Mouse (Mus musculus): ENCODE data around the gene Camk2d. TPM values are rescaled to one million over a fixed set of nuclear protein-coding genes. Genes with fewer than 3 reads are reported as not detected.

Camk2d gene
- total and polyA plus RNA-seq, 3 experiments, result 66.1 to 80.4 (median 77.3) TPM

DNA sequence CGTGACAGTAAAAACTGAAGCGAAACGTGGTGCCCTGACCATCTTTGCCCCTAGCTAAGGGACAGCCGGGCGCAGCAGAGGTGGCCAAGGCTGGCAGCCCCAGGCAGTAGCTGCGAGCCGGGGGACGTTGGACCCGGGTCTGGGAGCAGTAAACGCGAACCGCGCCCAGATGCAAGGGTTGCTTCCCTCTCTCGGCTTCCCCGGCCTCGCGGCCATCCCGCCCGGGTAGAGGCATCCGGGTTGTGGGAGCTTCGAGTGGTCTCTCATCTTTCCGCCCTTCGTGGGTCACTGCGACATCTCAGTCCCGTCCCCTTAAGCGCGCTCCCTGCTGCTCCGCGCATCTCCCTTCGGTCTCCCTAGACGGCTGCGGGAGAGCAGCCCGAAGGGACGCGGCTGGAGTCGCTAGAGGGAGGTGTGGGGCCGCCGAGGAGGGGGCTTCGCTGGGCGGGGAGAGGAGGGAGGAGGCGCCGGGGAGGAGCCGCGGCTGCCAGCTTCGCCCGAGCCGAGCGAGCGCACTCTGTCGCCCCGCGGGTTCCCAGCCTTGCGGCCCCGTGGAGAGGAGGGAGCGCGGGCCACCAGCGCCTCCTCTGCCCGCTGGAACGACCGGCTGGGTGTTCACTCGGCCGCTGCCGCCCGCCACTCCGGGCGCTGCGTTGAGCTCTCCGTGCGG, 524 bp downstream of the Camk2d start (continued):
- TF ChIP-seq CHD1 (IDR thresholded peaks at IDR 0.05; ENCODE audit: low read depth, low read length) (no peak), GABPA (IDR thresholded peaks at IDR 0.05; ENCODE audit: insufficient replicate concordance, low read depth, low read length) (no peak), SIN3A (IDR thresholded peaks at IDR 0.05; ENCODE audit: low read length) (no peak; the same call in 1 of the 2 replicates), TBP (conservative IDR thresholded peaks at IDR 0.05; ENCODE audit: low read depth, low read length) (no peak), ZC3H11A (IDR thresholded peaks at IDR 0.05; ENCODE audit: low read depth, low read length) (no peak), CHD2 (IDR thresholded peaks at IDR 0.05; ENCODE audit: low read length) (no peak), CTCF (conservative IDR thresholded peaks at IDR 0.05 in 1 of 2, IDR thresholded peaks at IDR 0.05 in 1 of 2; ENCODE audit: low read depth in 2 of 2, low read length in 2 of 2) (peak in 1 of 2 experiments; percentile 73; a peak in 2 of 4 replicates), ETS1 (conservative IDR thresholded peaks at IDR 0.05; ENCODE audit: low read depth, low read length) (no peak), USF2 (conservative IDR thresholded peaks at IDR 0.05; ENCODE audit: low read depth, low read length) (no peak), MAX (IDR thresholded peaks at IDR 0.05; ENCODE audit: low read length) (no peak), POLR2AphosphoS2 (IDR thresholded peaks at IDR 0.05; ENCODE audit: low read depth, low read length) (no peak), MXI1 (IDR thresholded peaks at IDR 0.05; ENCODE audit: low read depth, low read length) (no peak; the same call in 1 of the 2 replicates), NELFE (IDR thresholded peaks at IDR 0.05; ENCODE audit: low read depth, low read length) (no peak), UBTF (IDR thresholded peaks at IDR 0.05; ENCODE audit: low read depth, low read length) (peak; percentile 97), PAX5 (IDR thresholded peaks at IDR 0.05; ENCODE audit: low read length) (no peak)

DNA sequence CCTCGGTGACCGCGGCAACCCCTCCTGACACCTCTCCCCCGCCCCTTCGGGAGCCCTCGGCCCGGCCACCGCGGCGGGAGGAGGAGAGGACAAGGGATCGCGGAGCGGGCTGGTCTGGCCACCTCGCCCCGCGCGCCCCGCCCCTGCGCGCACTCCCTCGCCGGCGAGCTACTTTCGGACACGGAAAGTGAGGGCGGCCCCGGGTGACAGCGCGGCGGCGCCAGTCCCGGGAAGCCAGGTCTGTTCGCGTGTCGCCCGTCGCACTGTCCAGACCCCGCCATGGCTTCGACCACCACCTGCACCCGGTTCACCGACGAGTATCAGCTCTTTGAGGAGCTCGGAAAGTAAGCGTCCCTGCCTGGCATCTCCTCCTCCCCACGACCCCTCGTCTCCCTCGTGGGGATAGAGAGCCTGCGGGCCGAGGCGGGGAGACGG, 1.1 kb downstream of the Camk2d start:
- H3K9ac ChIP-seq (ENCODE audit: insufficient read depth, low read depth), result peak overlapping the region; percentile 86
- in situ Hi-C loops (cut with MboI; ENCODE audit: low pct_ligation_motif_present, low pct_unique_long_range_greater_than_20kb, low sequenced_read_pairs), result loop anchor here (5.0 to 10.0 kb wide), 2 partner anchors 65 to 178 kb away; no protein-coding TSS in a partner anchor
- TF ChIP-seq ZC3H11A (IDR thresholded peaks at IDR 0.05; ENCODE audit: low read depth, low read length) (no peak), IRF4 (IDR thresholded peaks at IDR 0.05; ENCODE audit: low read depth, low read length) (peak; percentile 26), ZKSCAN1 (IDR thresholded peaks at IDR 0.05; ENCODE audit: borderline replicate concordance, low read depth, low read length) (no peak), POLR2AphosphoS2 (IDR thresholded peaks at IDR 0.05; ENCODE audit: low read depth, low read length) (no peak), SIN3A (IDR thresholded peaks at IDR 0.05; ENCODE audit: low read length) (no peak), MXI1 (IDR thresholded peaks at IDR 0.05; ENCODE audit: low read depth, low read length) (peak; percentile 51; the same call in 1 of the 2 replicates), CHD2 (IDR thresholded peaks at IDR 0.05; ENCODE audit: low read length) (no peak), CHD1 (IDR thresholded peaks at IDR 0.05; ENCODE audit: low read depth, low read length) (0 out of 2 replicates have a peak, but pooled peaks have one; percentile 20), USF1 (IDR thresholded peaks at IDR 0.05; ENCODE audit: low read depth, low read length) (no peak), ZMIZ1 (IDR thresholded peaks at IDR 0.05; ENCODE audit: low read depth, low read length) (no peak), TBP (conservative IDR thresholded peaks at IDR 0.05; ENCODE audit: low read depth, low read length) (no peak)
- H3K79me2 ChIP-seq (replicated peaks; ENCODE audit: control insufficient read depth, extremely low read depth, insufficient read depth, poor library complexity, severe bottlenecking), result peaks cover 40% of the 10 kb centered on the region
- H3K36me3 ChIP-seq (replicated peaks in 1 of 2; ENCODE audit: control insufficient read depth in 1 of 2, insufficient read depth in 1 of 2, low read length in 1 of 2), result peaks cover 16 to 25% of the 10 kb centered on the region in 2 experiments
- H3K9me3 ChIP-seq (replicated peaks; ENCODE audit: low read length), result peaks cover 6% of the 10 kb centered on the region
- H3K4me2 ChIP-seq (ENCODE audit: insufficient read depth, low read depth, poor library complexity, severe bottlenecking), result no peak overlapping the region
- peak overlapping the region; percentile 81 to 97 (median 94) for H3K4me3 ChIP-seq (replicated peaks in 1 of 3; ENCODE audit: low read depth in 2 of 3, low read length in 2 of 3, poor library complexity in 1 of 3)
- no peak for DNase-seq (ENCODE audit: extremely low read depth)
- H3K4me1 ChIP-seq (ENCODE audit: control insufficient read depth in 1 of 2, insufficient read depth in 2 of 2), result peaks cover 0 to 17% of the 10 kb centered on the region in 2 experiments; a peak in 2 of 4 replicates
- dilution Hi-C loops (cut with MboI; ENCODE audit: extremely low pct_ligation_motif_present, extremely low pct_unique_long_range_greater_than_20kb, low sequenced_read_pairs), result no loop called here
- peak overlapping the region; percentile 88 for H3K27ac ChIP-seq (ENCODE audit: insufficient read depth, low read depth)
- no peaks in the 10 kb centered on the region for H3K27me3 ChIP-seq (replicated peaks)

Measured in CH12.LX (cell line).